Mouse (Mus musculus): ENCODE data around the gene Psmb9. TPM values are rescaled to one million over a fixed set of nuclear protein-coding genes. Genes with fewer than 3 reads are reported as not detected.
"Not testable (repeated sequence)": the region's sequence is repeated elsewhere in the genome, so short reads cannot be mapped to it uniquely, and the experiment has no call there.

Gene Psmb9
- 124 and 169 TPM in 2 replicates for total RNA-seq (2017)

DNA sequence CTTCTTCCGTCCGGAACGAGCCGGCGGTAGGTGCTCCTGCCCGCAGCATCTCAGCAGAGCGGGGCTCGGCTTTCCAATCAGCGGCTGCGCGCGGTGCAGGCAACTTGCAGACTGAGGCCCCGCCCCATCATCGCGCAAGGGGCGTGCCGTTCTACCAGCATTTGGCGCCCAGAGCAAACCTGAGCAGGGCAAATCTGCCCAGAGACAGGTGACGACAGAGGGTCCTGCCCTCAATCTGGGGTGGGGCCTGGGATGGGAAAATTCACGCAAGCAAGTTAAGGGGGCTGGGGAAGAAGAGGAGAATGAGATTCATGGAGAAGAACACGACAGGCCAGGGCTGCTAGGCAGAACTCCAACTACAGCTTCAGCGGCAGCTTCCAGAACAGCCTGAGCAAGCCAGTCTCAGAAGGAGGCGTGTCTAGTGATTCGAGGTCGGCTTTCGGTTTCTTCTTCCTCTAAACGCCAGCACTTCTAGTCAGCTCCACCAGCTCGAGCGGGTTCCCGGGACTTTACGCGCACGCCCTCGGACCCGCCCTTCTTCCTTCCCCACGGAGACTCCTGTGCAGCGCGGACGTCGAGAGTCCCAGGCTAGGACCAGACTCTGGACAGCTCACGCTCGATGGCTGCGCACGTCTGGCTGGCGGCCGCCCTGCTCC is at the start of gene Psmb9, which contains the start of gene Tap1:
Gene Psmb9 (minus strand): TSS at position 504 of the 656 bp plus-strand sequence.
Gene Tap1 (plus strand): TSS at position 293 of the 656 bp plus-strand sequence.
- peak; percentile 85 to 88 for ATAC-seq (replicated peaks in 1 of 2; ENCODE audit: insufficient read depth in 1 of 2, low FRiP score in 2 of 2, low TSS enrichment in 1 of 2, low read depth in 1 of 2, poor library complexity in 2 of 2, severe bottlenecking in 2 of 2)

DNA sequence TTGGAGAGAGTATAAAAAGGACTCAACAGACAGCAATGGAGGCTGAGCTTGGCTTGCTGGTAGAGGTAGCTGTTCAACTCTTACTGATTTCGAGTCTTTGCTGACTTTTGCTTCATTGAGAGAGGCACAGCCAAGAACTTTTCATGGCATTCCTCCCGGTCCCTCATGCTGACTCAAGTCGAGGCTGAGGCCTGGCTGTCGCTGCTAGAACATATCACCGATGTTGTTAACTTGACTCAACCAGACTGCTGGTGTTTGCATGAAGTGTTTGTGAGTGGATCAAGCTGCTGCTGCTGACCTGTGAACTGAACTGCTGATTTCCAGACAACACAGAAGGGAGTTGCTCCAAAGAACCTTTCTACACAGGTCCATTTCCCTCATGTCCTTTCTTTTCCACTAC is 49.1 kb upstream of the Psmb9 start:
- ATAC-seq (replicated peaks in 1 of 2; ENCODE audit: insufficient read depth in 1 of 2, low FRiP score in 2 of 2, low TSS enrichment in 1 of 2, low read depth in 1 of 2, poor library complexity in 2 of 2, severe bottlenecking in 2 of 2): no peak

DNA sequence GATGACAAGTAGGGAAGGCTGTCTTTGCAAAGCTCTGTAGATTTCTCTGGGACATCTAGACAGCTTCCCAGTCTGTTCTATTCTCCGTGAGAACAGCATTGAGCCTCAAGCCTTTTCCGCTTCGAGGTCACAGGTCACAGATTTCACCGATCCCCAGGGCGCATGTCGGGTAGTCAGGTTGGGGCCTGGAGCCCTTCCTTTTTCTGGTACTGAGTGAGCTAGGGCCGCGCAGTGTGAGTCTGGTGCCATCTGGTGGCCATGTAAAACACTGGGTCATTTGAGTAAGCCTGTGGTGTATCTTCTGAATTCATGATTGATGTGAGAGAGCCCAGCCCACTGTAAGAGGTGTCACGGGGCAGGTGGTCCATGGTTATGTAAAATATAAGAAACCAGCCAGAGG is 47.4 kb upstream of the Psmb9 start:
- peak; percentile 89 to 91 for ATAC-seq (replicated peaks in 1 of 2; ENCODE audit: insufficient read depth in 1 of 2, low FRiP score in 2 of 2, low TSS enrichment in 1 of 2, low read depth in 1 of 2, poor library complexity in 2 of 2, severe bottlenecking in 2 of 2)

DNA sequence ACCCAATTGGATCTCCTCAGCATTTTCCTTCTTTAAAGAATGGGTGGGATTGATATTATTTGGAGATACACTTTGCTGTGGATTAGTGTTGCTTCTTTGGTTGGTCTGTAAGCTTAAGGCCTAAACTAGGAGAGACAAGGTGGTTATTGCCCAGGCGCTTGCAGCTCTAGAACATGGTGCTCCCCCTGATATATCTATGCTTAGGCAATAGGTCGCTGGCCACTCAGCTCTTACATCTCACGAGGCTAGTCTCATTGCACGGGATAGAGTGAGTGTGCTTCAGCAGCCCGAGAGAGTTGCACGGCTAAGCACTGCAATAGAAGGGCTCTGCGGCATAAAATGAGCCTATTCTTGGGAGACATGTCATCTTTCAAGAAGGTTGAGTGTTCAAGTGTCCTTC is 44.5 kb upstream of the Psmb9 start:
- not testable (repeated sequence) for ATAC-seq (replicated peaks in 1 of 2; ENCODE audit: insufficient read depth in 1 of 2, low FRiP score in 2 of 2, low TSS enrichment in 1 of 2, low read depth in 1 of 2, poor library complexity in 2 of 2, severe bottlenecking in 2 of 2)

DNA sequence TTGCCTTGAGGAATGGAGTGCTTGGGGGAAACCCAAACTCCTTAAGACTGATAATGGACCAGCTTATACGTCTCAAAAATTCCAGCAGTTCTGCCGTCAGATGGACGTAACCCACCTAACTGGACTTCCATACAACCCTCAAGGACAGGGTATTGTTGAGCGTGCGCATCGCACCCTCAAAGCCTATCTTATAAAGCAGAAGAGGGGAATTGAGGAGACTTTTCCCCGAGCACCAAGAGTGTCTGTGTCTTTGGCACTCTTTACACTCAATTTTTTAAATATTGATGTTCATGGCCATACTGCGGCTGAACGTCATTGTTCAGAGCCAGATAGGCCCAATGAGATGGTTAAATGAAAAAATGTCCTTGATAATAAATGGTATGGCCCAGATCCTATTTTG is 43.4 kb upstream of the Psmb9 start:
- ATAC-seq (replicated peaks in 1 of 2; ENCODE audit: insufficient read depth in 1 of 2, low FRiP score in 2 of 2, low TSS enrichment in 1 of 2, low read depth in 1 of 2, poor library complexity in 2 of 2, severe bottlenecking in 2 of 2): not testable (repeated sequence)

DNA sequence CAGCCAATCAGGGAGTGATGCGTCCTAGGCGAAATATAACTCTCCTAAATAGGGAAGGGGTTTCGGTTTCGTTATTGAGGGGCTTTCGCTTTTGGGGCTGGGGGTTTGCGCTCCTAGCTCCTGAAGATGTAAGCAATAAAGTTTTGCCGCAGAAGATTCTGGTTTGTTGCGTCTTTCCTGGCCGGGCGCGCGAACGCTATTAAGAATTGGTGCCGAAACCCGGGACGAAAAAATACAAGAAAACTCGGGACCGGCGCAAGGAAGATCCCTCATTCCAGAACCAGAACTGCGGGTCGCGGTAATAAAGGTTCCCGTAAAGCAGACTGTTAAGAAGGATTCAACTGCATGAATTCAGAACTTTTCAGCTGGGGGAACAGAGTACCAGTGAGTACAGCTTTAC is 38.3 kb upstream of the Psmb9 start:
- ATAC-seq (replicated peaks in 1 of 2; ENCODE audit: insufficient read depth in 1 of 2, low FRiP score in 2 of 2, low TSS enrichment in 1 of 2, low read depth in 1 of 2, poor library complexity in 2 of 2, severe bottlenecking in 2 of 2): not testable (repeated sequence)

DNA sequence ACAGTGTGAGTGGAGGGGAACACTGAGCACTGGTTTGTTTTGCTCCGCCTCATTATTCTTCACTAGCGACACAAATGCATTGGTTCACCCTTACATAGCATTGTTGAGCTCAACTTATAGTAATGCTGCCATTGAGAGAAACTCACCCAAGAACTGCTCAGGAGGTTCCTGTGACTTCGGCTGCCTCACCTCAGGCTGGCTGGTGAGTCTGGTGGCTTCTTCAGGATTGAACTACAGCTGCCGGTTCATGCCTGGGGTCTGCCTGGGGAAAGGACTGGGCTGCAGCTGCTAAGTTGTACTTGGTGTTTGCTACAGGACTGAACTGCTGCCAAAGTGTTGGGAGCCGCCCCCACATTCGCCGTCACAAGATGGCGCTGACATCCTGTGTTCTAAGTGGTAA is 37.9 kb upstream of the Psmb9 start:
- ATAC-seq (replicated peaks in 1 of 2; ENCODE audit: insufficient read depth in 1 of 2, low FRiP score in 2 of 2, low TSS enrichment in 1 of 2, low read depth in 1 of 2, poor library complexity in 2 of 2, severe bottlenecking in 2 of 2): no peak

DNA sequence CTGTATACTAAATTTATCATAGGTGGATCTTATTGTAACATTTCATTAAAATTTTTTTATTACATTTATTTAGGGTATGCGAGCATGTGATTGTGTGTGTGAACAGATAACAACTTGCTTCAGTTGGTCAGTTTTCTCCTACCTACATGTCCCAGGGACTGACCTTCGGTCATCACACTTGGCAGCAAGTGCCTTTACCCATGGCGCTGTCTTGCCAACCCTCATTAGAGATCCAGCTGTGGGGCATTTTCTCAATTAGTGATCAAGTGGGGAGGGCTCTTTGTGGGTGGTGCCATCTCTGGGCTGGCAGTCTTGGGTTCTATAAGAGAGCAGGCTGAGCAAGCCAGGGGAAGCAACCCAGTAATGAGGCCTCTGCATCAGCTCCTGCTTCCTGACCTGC is 37.3 kb upstream of the Psmb9 start:
- ATAC-seq (replicated peaks in 1 of 2; ENCODE audit: insufficient read depth in 1 of 2, low FRiP score in 2 of 2, low TSS enrichment in 1 of 2, low read depth in 1 of 2, poor library complexity in 2 of 2, severe bottlenecking in 2 of 2): no peak

DNA sequence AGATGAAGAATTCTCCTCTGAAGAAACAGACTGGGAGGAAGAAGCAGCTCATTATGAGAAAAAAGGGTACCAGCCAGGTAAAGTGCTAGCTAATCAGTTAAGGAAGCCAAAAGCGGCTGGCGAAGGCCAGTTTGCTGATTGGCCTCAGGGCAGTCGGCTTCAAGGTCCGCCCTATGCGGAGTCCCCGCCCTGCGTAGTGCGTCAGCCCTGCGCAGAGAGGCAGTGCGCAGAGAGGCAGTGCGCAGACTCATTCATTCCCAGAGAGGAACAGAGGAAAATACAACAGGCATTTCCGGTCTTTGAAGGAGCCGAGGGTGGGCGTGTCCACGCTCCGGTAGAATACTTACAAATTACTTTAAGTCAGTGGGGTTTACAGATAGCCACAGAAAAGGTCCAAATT is 32.8 kb upstream of the Psmb9 start:
- not testable (repeated sequence) for ATAC-seq (replicated peaks in 1 of 2; ENCODE audit: insufficient read depth in 1 of 2, low FRiP score in 2 of 2, low TSS enrichment in 1 of 2, low read depth in 1 of 2, poor library complexity in 2 of 2, severe bottlenecking in 2 of 2)

DNA sequence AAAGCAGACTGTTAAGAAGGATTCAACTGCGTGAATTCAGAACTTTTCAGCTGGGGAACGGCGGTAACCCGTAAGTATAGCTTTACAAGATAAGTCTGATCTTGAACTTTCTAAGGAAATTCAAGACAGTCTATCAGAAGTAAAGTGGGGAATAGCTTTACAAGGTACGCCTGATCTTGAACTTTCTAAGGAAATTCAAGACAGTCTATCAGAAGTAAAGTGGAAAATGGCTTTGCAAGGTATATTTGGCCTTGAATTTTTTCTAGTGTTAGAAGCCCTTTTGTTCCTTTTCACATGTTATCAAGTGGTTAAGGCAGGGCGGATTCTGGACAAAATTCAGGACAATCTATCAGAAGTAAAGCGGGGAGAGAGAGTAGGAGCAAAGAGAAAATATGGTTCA is 32.2 kb upstream of the Psmb9 start:
- ATAC-seq (replicated peaks in 1 of 2; ENCODE audit: insufficient read depth in 1 of 2, low FRiP score in 2 of 2, low TSS enrichment in 1 of 2, low read depth in 1 of 2, poor library complexity in 2 of 2, severe bottlenecking in 2 of 2): not testable (repeated sequence)

DNA sequence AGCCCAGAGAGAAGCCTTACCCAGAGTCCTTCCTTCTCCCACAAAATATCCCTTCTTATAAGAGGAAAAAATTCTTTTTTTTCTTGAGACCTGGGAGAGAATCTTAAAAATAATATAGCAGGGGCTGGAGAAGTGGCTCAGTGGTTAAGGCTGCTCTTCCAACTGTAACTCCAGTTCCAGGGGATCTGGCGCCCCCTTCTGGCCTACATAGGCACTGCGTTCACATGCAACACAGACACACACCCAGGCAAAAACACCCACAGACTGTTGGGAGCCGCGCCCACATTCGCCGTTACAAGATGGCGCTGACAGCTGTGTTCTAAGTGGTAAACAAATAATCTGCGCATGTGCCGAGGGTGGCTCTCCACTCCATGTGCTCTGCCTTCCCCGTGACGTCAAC is 31.5 kb upstream of the Psmb9 start:
- 0 out of 4 replicates have a peak, but pooled peaks of 1 of the 2 experiments have one; percentile 39 for ATAC-seq (replicated peaks in 1 of 2; ENCODE audit: insufficient read depth in 1 of 2, low FRiP score in 2 of 2, low TSS enrichment in 1 of 2, low read depth in 1 of 2, poor library complexity in 2 of 2, severe bottlenecking in 2 of 2)

DNA sequence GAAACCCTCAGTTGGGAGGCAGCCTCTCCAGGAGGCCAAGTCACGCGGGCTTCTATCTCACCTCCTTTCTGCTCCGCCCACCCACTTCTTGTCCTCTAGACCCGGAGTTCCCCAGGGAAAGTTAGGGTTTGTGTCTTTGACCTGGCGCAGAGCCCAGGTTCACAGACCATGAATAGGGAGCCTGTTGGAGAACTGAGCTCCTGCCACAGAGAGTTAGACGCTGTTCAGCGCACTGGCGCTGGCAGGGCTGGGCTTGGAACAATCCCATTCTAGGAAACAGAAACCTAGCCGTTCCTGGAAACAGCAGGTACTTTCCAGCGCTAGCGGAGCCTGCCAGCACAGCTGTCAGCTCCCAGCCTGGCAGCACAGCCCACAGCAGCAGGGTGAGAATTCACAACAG is 31.1 kb upstream of the Psmb9 start:
- 0 out of 4 replicates have a peak, but pooled peaks have one; percentile 17 to 21 for ATAC-seq (replicated peaks in 1 of 2; ENCODE audit: insufficient read depth in 1 of 2, low FRiP score in 2 of 2, low TSS enrichment in 1 of 2, low read depth in 1 of 2, poor library complexity in 2 of 2, severe bottlenecking in 2 of 2)

DNA sequence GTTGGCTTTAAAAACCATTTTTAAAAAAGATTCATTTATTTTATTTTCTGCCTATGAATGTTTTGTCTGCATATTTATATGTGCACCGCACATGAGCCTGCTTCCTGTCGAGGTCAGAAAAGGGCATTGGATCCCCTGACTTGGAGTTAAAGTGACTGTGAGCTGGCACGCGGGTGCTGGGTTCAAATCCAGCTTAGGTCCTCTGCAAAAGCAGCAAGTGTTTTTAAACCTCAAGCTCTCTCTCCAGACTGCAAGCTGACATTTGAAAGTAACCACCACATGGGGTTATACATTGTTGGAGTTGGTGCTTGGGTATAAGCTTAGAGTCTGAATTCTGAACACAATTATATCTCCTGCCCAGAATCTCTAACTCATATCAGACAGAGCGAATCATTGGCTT is 30.4 kb upstream of the Psmb9 start:
- ATAC-seq (replicated peaks in 1 of 2; ENCODE audit: insufficient read depth in 1 of 2, low FRiP score in 2 of 2, low TSS enrichment in 1 of 2, low read depth in 1 of 2, poor library complexity in 2 of 2, severe bottlenecking in 2 of 2): no peak

DNA sequence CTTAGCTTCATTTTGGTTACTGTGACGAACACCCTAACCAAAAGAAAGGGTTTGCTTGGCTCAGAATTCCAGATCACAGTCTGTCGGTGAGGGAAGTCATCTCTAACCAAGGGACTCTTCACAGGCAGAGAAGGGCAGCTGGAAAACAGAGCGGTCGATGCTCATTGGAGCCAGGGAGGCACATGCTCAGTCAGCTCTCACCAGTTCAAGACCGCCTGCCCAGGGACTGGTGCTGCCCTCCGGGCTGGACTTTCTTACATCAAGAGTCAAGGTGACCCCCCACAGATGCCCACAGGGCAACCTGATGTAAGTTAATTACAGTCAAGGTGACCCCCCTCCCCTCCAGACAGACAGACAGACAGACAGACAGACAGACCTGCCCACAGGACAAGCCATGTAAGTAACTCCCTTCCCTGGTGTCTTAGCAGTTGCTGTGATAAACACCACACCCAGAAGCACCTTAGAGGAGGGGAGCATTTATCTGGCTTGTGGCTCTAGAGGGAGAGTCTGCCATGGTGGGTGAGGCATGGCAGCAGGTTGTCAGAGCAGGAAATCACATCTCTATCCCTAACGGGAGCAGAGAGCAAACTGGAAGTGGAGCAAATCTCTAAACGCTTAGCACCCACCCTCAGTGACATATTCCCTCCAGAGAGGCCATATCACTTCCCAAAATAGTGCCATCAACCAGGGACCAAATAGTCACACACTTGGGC is 29.8 kb upstream of the Psmb9 start:
- no peak for ATAC-seq (replicated peaks in 1 of 2; ENCODE audit: insufficient read depth in 1 of 2, low FRiP score in 2 of 2, low TSS enrichment in 1 of 2, low read depth in 1 of 2, poor library complexity in 2 of 2, severe bottlenecking in 2 of 2)

DNA sequence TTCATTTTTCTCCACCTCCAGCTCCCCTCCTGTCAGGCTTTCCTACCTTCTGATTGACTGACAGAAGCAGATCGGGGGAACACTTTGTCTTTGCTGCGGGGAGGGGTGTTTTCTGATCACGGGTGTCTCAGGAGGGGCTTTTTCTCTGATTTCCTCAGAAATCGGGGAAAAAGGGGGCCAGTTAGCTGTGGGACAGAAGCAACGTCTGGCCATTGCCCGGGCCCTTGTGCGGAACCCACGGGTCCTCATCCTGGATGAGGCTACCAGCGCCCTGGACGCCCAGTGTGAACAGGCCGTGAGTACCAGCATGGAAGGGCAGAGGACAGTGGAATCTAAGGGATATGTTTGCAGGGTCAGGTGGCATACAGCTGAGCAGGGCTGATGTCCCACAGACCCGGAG is 27.6 kb upstream of the Psmb9 start:
- ATAC-seq (replicated peaks in 1 of 2; ENCODE audit: insufficient read depth in 1 of 2, low FRiP score in 2 of 2, low TSS enrichment in 1 of 2, low read depth in 1 of 2, poor library complexity in 2 of 2, severe bottlenecking in 2 of 2): no peak

DNA sequence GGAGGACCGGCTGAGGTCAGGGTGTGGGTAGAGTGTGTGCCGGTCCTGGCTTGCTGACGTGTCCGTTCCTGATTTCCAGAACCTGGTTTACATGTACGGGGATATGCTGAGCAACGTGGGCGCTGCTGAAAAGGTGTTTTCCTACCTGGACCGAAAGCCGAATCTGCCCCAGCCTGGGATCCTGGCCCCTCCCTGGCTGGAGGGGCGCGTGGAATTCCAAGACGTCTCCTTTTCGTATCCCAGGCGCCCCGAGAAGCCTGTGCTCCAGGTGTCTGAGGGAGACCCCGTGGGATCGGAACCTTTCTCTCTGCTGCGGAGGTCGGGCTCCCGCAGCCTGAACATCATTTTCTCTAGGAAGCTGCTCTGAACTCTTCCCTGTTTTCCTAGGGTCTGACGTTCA is 26.4 kb upstream of the Psmb9 start:
- no peak for ATAC-seq (replicated peaks in 1 of 2; ENCODE audit: insufficient read depth in 1 of 2, low FRiP score in 2 of 2, low TSS enrichment in 1 of 2, low read depth in 1 of 2, poor library complexity in 2 of 2, severe bottlenecking in 2 of 2)

DNA sequence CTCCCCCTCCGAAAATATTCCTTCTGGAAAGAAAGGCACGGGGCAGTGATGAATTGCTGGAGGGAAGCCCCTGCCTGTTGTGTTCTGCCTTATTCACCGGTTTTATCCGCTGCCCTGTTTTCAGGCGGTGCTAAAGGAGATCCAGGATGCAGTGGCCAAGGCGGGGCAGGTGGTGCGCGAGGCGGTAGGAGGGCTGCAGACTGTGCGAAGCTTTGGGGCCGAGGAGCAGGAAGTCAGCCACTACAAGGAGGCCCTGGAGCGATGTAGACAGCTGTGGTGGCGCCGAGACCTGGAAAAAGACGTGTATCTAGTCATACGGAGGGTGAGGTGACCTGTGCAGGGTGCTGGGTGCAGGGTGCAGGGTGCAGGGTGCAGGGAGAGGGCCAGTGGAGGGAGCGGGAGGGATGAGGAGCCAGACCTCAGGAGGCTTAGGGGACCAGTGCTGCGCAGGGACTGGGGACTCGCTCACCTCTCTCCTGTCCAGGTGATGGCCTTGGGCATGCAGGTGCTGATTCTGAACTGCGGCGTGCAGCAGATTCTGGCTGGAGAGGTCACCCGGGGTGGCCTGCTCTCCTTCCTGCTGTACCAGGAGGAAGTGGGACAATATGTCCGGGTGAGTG is 24.3 kb upstream of the Psmb9 start:
- ATAC-seq (replicated peaks in 1 of 2; ENCODE audit: insufficient read depth in 1 of 2, low FRiP score in 2 of 2, low TSS enrichment in 1 of 2, low read depth in 1 of 2, poor library complexity in 2 of 2, severe bottlenecking in 2 of 2): no peak

DNA sequence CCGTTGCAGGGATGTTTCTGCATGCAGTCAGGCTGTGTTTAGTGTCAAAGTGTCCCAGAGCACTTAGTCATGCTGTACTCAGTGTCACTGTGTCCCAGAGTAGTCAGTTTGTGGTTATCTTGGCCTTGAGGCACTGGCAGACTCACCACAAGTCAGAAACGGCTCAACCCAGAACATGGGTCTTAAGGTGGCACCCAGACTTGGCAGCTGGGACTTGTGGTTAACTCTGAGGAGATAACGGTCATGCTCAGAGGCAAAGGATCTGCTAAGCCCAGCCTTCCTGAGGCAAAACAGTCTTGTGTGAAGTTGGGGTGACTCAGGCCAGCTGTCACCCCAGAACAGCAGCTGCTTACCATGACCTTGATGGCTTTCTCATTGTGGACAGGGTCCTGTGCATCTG is 23.0 kb upstream of the Psmb9 start:
- peak; percentile 82 to 88 for ATAC-seq (replicated peaks in 1 of 2; ENCODE audit: insufficient read depth in 1 of 2, low FRiP score in 2 of 2, low TSS enrichment in 1 of 2, low read depth in 1 of 2, poor library complexity in 2 of 2, severe bottlenecking in 2 of 2)

Measured in hematopoietic stem cell, adult 5-6 weeks (primary cell).